Mouse (Mus musculus): Measurements from ENCODE around the gene Nav2.

DNA sequence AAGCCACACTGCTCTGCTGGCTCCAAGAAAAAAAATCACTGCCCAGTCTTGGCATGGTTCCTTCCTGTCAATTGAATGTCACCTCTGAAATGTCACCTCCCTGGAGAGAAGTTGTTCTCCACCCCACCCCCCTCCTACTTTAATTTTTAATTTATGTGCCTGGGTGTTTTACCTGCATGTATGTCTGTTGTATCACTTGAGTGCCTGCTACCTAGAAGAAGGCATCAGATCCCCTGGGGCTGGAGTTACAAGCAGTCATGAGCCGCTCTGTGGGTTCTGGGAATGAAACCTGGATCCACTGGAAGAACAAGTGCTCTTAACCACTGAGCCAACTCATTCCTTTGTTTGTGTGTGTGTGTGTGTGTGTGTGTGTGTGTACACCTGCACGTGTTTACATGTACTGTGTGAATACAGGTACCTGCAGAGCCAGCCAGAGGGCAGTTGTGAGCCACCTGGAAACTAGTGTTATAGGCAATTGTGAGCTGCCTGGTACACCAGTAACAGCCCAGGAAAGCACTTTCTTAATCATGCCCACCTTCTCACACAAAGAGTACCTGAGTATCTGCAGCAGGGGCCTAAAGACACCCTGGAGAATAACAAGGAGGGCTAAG is 433.5 kb downstream of the Nav2 start:
- TF ChIP-seq CTCF (conservative IDR thresholded peaks at IDR 0.05; ENCODE audit: low read length): no peak
- TF ChIP-seq POU5F1 (IDR thresholded peaks at IDR 0.05; ENCODE audit: borderline replicate concordance, low read length): no peak

All from E14TG2a.4 (cell line).